9 mouse cellular contexts compared by ENCODE assay signal in genomic region chr15:99129956-99130910, GRCm38 (mm10). TPM values are rescaled to one million over a fixed set of nuclear protein-coding genes. Genes with fewer than 3 reads are reported as not detected.
DNase-seq lines count a peak whose midpoint lies in the region; ATAC-seq and TF ChIP-seq lines count a peak whose summit lies in the region.
"Had no signal": no experiment of that assay in that cellular context is flagged by ENCODE, and none has a peak within 500 bp of the region (broad histone marks: within the 10 kb centered on the region; RNA-seq: fewer than 3 reads in every experiment).

No protein-coding gene starts in this region.

- H3K4me1 ChIP-seq in kidney, embryonic 15.5 days, result peaks cover 27% of the 10 kb centered on the region
- H3K4me1 ChIP-seq in embryonic fibroblast, embryonic 13.5 days (ENCODE audit: control insufficient read depth, insufficient read depth, low read length), result 0 out of 2 replicates have a peak, but pooled peaks cover 6% of the 10 kb centered on the region

- H3K4me2 ChIP-seq in kidney, embryonic 15.5 days, result peak overlapping the region; percentile 27; the same call in 1 of the 2 replicates
- H3K4me2 ChIP-seq: liver, embryonic 15.5 days had no signal

- H3K36me3 ChIP-seq in kidney, embryonic 15.5 days, result peaks cover 3% of the 10 kb centered on the region; the same call in 1 of the 2 replicates
- H3K36me3 ChIP-seq: liver, embryonic 15.5 days had no signal

- TF ChIP-seq POLR2A in embryonic fibroblast, embryonic 13.5 days (IDR thresholded peaks at IDR 0.05; ENCODE audit: low read depth, low read length), result no peak

- ATAC-seq in kidney, embryonic 15.5 days (replicated peaks; ENCODE audit: low FRiP score), result no peak

- H3K9me3 ChIP-seq in kidney, embryonic 15.5 days (replicated peaks), result no peaks in the 10 kb centered on the region
- H3K9me3 ChIP-seq: liver, embryonic 15.5 days had no signal

- 0 out of 2 replicates have a peak overlapping the region, but pooled peaks have one; percentile 2 for H3K4me3 ChIP-seq in kidney, embryonic 15.5 days (replicated peaks)
- H3K4me3 ChIP-seq in embryonic fibroblast, embryonic 13.5 days (ENCODE audit: insufficient read depth, low read length), result no peak overlapping the region
- H3K4me3 ChIP-seq: liver, embryonic 15.5 days had no signal

- H3K27me3 ChIP-seq in kidney, embryonic 15.5 days, result no peaks in the 10 kb centered on the region

- WGBS in kidney, embryonic 15.5 days, result 43% methylated on average over 22 of the region's 22 CpGs

- peak overlapping the region; percentile 31; the same call in 1 of the 2 replicates for H3K9ac ChIP-seq in kidney, embryonic 15.5 days
- H3K9ac ChIP-seq: liver, embryonic 15.5 days had no signal

- peak overlapping the region; percentile 28 for H3K27ac ChIP-seq in kidney, embryonic 15.5 days
- H3K27ac ChIP-seq in embryonic fibroblast, embryonic 13.5 days (ENCODE audit: insufficient read depth, low read length), result no peak overlapping the region
- H3K27ac ChIP-seq: liver, embryonic 15.5 days had no signal

- DNase-seq in kidney, adult 8-10 months, result no peak
- peak; percentile 79 for DNase-seq in ZHBTc4 (ENCODE audit: low read depth, low spot score)
- peak; percentile 40 for DNase-seq in naive thymus-derived CD4-positive, alpha-beta T cell, adult 2 months (ENCODE audit: low read depth)
- no peak for DNase-seq in gastrocnemius, adult 8-10 months (ENCODE audit: low spot score in 2 of 2)
- no peak for DNase-seq in ovary, postnatal 36 days (ENCODE audit: low spot score)

- 0 out of 2 replicates have a peak, but pooled peaks have one; percentile 5 for TF ChIP-seq CTCF in embryonic fibroblast, embryonic 13.5 days (IDR thresholded peaks at IDR 0.05; ENCODE audit: borderline replicate concordance, insufficient read depth, low read length)

RNA-seq across cellular contexts. Expression of gene Spats2, which starts 4.5 kb away (rescaled TPM):
- 47.1 and 50.5 TPM in 2 replicates for polyA plus RNA-seq in kidney, embryonic 15.5 days (2015; fragmentation: Nextera tagmentation; extraction: Ambion mirVana)
- 37.7 and 41.7 TPM in 2 replicates for polyA plus RNA-seq in embryonic fibroblast, embryonic 13.5 days (2011; ENCODE audit: insufficient read length, low read depth, missing spikeins)
- 1 to 10 TPM; 3.0 to 5.4 (median 4.1) TPM for total RNA-seq in gastrocnemius, adult 8-10 months (2022)

RNA-seq across cellular contexts. Expression of gene Dnajc22, which starts 37.3 kb away (rescaled TPM):
- 8.6 and 8.8 TPM in 2 replicates for polyA plus RNA-seq in kidney, embryonic 15.5 days (2015; fragmentation: Nextera tagmentation; extraction: Ambion mirVana)
- not detected in 2 replicates for polyA plus RNA-seq in embryonic fibroblast, embryonic 13.5 days (2011; ENCODE audit: insufficient read length, low read depth, missing spikeins)
- under 1 TPM in 1 of 4 experiments, not detected in 3; 0.24 TPM for total RNA-seq in gastrocnemius, adult 8-10 months (2022)
- polyA plus RNA-seq: frontal cortex, adult 2 months had no signal

RNA-seq across cellular contexts. Expression of gene C1ql4, which starts 42.6 kb away (rescaled TPM):
- polyA plus RNA-seq in kidney, embryonic 15.5 days (2015; fragmentation: Nextera tagmentation; extraction: Ambion mirVana), result 0.72 and 1.1 TPM in 2 replicates
- not detected in 2 replicates for polyA plus RNA-seq in embryonic fibroblast, embryonic 13.5 days (2011; ENCODE audit: insufficient read length, low read depth, missing spikeins)
- not detected for total RNA-seq in gastrocnemius, adult 8-10 months (2022)
- polyA plus RNA-seq: frontal cortex, adult 2 months; liver, embryonic 15.5 days had no signal

RNA-seq across cellular contexts. Expression of gene Troap, which starts 55.9 kb away (rescaled TPM):
- polyA plus RNA-seq in kidney, embryonic 15.5 days (2015; fragmentation: Nextera tagmentation; extraction: Ambion mirVana), result 33.8 and 39.4 TPM in 2 replicates
- polyA plus RNA-seq in embryonic fibroblast, embryonic 13.5 days (2011; ENCODE audit: insufficient read length, low read depth, missing spikeins), result 12.2 and 19.9 TPM in 2 replicates
- not detected for total RNA-seq in gastrocnemius, adult 8-10 months (2022)

Comparison
In these comparisons a context has a peak if more than half of its experiments do, and no peak if none do; other contexts are left out.
1. DNase-seq: peak in ZHBTc4 (single experiment) and naive thymus-derived CD4-positive, alpha-beta T cell, adult 2 months (single experiment); none in kidney, adult 8-10 months (0 of 2), gastrocnemius, adult 8-10 months (0 of 2) and ovary, postnatal 36 days (single experiment).